7 mouse cellular contexts compared by ENCODE assay signal in genomic region chr2:26908710-26909386, GRCm38 (mm10). TPM values are rescaled to one million over a fixed set of nuclear protein-coding genes. Genes with fewer than 3 reads are reported as not detected.
DNase-seq lines count a peak whose midpoint lies in the region; ATAC-seq lines count a peak whose summit lies in the region.

No protein-coding gene starts in this region.

- H3K27me3 ChIP-seq in neural tube, embryonic 11.5 days (ENCODE audit: control insufficient read depth, insufficient read depth, low read length), result no peaks in the 10 kb centered on the region
- H3K27me3 ChIP-seq in forebrain, embryonic 16.5 days (replicated peaks; ENCODE audit: control insufficient read depth, insufficient read depth, low read length), result no peaks in the 10 kb centered on the region
- H3K27me3 ChIP-seq in liver, embryonic 16.5 days (ENCODE audit: control insufficient read depth, insufficient read depth, low read depth, low read length), result no peaks in the 10 kb centered on the region

- peak overlapping the region; percentile 29; the same call in 1 of the 2 replicates for H3K9ac ChIP-seq in neural tube, embryonic 11.5 days (ENCODE audit: low read length)
- H3K9ac ChIP-seq in forebrain, embryonic 16.5 days (replicated peaks; ENCODE audit: low read depth, low read length), result peak overlapping the region; percentile 17
- H3K9ac ChIP-seq in liver, embryonic 16.5 days (ENCODE audit: low read depth, low read length), result peak overlapping the region; percentile 70

- H3K36me3 ChIP-seq in neural tube, embryonic 11.5 days (ENCODE audit: control insufficient read depth, insufficient read depth, low read length), result peaks cover 29% of the 10 kb centered on the region
- peaks cover 38% of the 10 kb centered on the region for H3K36me3 ChIP-seq in forebrain, embryonic 16.5 days (ENCODE audit: control insufficient read depth, insufficient read depth)
- H3K36me3 ChIP-seq in liver, embryonic 16.5 days (ENCODE audit: control insufficient read depth, insufficient read depth), result peaks cover 39% of the 10 kb centered on the region

- peak overlapping the region; percentile 10; the same call in 1 of the 2 replicates for H3K4me3 ChIP-seq in neural tube, embryonic 11.5 days (ENCODE audit: low read depth, low read length)
- H3K4me3 ChIP-seq in forebrain, embryonic 16.5 days (replicated peaks; ENCODE audit: low read length), result peak overlapping the region; percentile 84
- H3K4me3 ChIP-seq in liver, embryonic 16.5 days (ENCODE audit: low read depth, low read length), result peak overlapping the region; percentile 69

- peak overlapping the region; percentile 55 for H3K4me2 ChIP-seq in neural tube, embryonic 11.5 days (ENCODE audit: low read depth)
- peak overlapping the region; percentile 71 for H3K4me2 ChIP-seq in forebrain, embryonic 16.5 days (ENCODE audit: low read length)
- peak overlapping the region; percentile 75 for H3K4me2 ChIP-seq in liver, embryonic 16.5 days (ENCODE audit: low read depth, low read length)

- H3K4me1 ChIP-seq in neural tube, embryonic 11.5 days (ENCODE audit: control insufficient read depth, insufficient read depth, low read length), result peaks cover 26% of the 10 kb centered on the region
- H3K4me1 ChIP-seq in forebrain, embryonic 16.5 days (replicated peaks; ENCODE audit: control insufficient read depth, insufficient read depth, low read length), result peaks cover 31% of the 10 kb centered on the region
- peaks cover 29% of the 10 kb centered on the region for H3K4me1 ChIP-seq in liver, embryonic 16.5 days (ENCODE audit: control insufficient read depth, low read depth, low read length)

- no peak for ATAC-seq in neural tube, embryonic 11.5 days (ENCODE audit: insufficient read depth, low FRiP score, low TSS enrichment)
- ATAC-seq in forebrain, embryonic 16.5 days, result no peak
- no peak for ATAC-seq in liver, embryonic 16.5 days (ENCODE audit: low read depth)

- DNase-seq in neural tube, embryonic 11.5 days (ENCODE audit: low spot score), result no peak
- DNase-seq in neural tube, embryonic 10.5 days (ENCODE audit: extremely low spot score, low spot score), result no peak
- DNase-seq in embryo, embryonic 9.5 days (ENCODE audit: extremely low spot score), result no peak
- DNase-seq in left cerebral cortex, postnatal 36 days (ENCODE audit: low spot score in 2 of 2), result no peak
- no peak for DNase-seq in layer of hippocampus, postnatal 14 days (ENCODE audit: low spot score in 2 of 2)

- H3K9me3 ChIP-seq in neural tube, embryonic 11.5 days (ENCODE audit: control insufficient read depth, low read length), result no peaks in the 10 kb centered on the region
- no peaks in the 10 kb centered on the region for H3K9me3 ChIP-seq in forebrain, embryonic 16.5 days (ENCODE audit: control insufficient read depth, low read length)
- no peaks in the 10 kb centered on the region for H3K9me3 ChIP-seq in liver, embryonic 16.5 days (replicated peaks; ENCODE audit: control insufficient read depth, low read length)

- no peak overlapping the region for H3K27ac ChIP-seq in neural tube, embryonic 11.5 days (ENCODE audit: low read depth, low read length)
- no peak overlapping the region for H3K27ac ChIP-seq in forebrain, embryonic 16.5 days (ENCODE audit: low read length)
- 0 out of 2 replicates have a peak overlapping the region, but pooled peaks have one; percentile 89 for H3K27ac ChIP-seq in liver, embryonic 16.5 days (ENCODE audit: low read length)

- intact Hi-C loops in left cerebral cortex, postnatal 36 days (cut with DNase I), result no loop called here

- 91% methylated on average over 18 of the region's 18 CpGs for WGBS in neural tube, embryonic 11.5 days
- 90% methylated on average over 18 of the region's 18 CpGs for WGBS in forebrain, embryonic 16.5 days
- 60% methylated on average over 18 of the region's 18 CpGs for WGBS in liver, embryonic 16.5 days (ENCODE audit: insufficient replicate concordance)

RNA-seq across cellular contexts. Expression of gene Med22, which starts 1.6 kb away (rescaled TPM):
- 87.2 and 96.8 TPM in 2 replicates for polyA plus RNA-seq in neural tube, embryonic 11.5 days (2014; fragmentation: Nextera tagmentation; extraction: Ambion mirVana)
- 177 and 180 TPM in 2 replicates for polyA plus RNA-seq in forebrain, embryonic 16.5 days (2015; fragmentation: Nextera tagmentation; extraction: Ambion mirVana)
- 19.5 and 20.8 TPM in 2 replicates for polyA plus RNA-seq in liver, embryonic 16.5 days (2015; fragmentation: Nextera tagmentation; extraction: Ambion mirVana)
- total RNA-seq in left cerebral cortex, postnatal 36 days (2021), result 10 to 100 TPM; 45.7 to 46.8 TPM
- 10 to 100 TPM; 42.9 to 46.5 TPM for total RNA-seq in layer of hippocampus, postnatal 14 days (2021)

RNA-seq across cellular contexts. Expression of gene Rpl7a, which starts 1.7 kb away (rescaled TPM):
- polyA plus RNA-seq in neural tube, embryonic 11.5 days (2014; fragmentation: Nextera tagmentation; extraction: Ambion mirVana), result 641 and 663 TPM in 2 replicates
- 494 and 501 TPM in 2 replicates for polyA plus RNA-seq in forebrain, embryonic 16.5 days (2015; fragmentation: Nextera tagmentation; extraction: Ambion mirVana)
- 297 and 333 TPM in 2 replicates for polyA plus RNA-seq in liver, embryonic 16.5 days (2015; fragmentation: Nextera tagmentation; extraction: Ambion mirVana)
- 100 to 1,000 TPM; 223 to 256 TPM for total RNA-seq in left cerebral cortex, postnatal 36 days (2021)
- 100 to 1,000 TPM; 274 to 302 TPM for total RNA-seq in layer of hippocampus, postnatal 14 days (2021)

RNA-seq across cellular contexts. Expression of gene Surf6, which starts 6.2 kb away (rescaled TPM):
- polyA plus RNA-seq in neural tube, embryonic 11.5 days (2014; fragmentation: Nextera tagmentation; extraction: Ambion mirVana), result 13.3 and 15.6 TPM in 2 replicates
- 29.1 and 32.1 TPM in 2 replicates for polyA plus RNA-seq in forebrain, embryonic 16.5 days (2015; fragmentation: Nextera tagmentation; extraction: Ambion mirVana)
- polyA plus RNA-seq in liver, embryonic 16.5 days (2015; fragmentation: Nextera tagmentation; extraction: Ambion mirVana), result 8.7 and 9.4 TPM in 2 replicates
- total RNA-seq in left cerebral cortex, postnatal 36 days (2021), result 10 to 100 TPM; 26.7 to 27.0 TPM
- 10 to 100 TPM; 27.9 to 28.9 TPM for total RNA-seq in layer of hippocampus, postnatal 14 days (2021)

RNA-seq across cellular contexts. Expression of gene Surf2, which starts 7.3 kb away (rescaled TPM):
- polyA plus RNA-seq in neural tube, embryonic 11.5 days (2014; fragmentation: Nextera tagmentation; extraction: Ambion mirVana), result 46.2 and 50.3 TPM in 2 replicates
- 59.7 and 62.0 TPM in 2 replicates for polyA plus RNA-seq in forebrain, embryonic 16.5 days (2015; fragmentation: Nextera tagmentation; extraction: Ambion mirVana)
- 17.4 and 17.9 TPM in 2 replicates for polyA plus RNA-seq in liver, embryonic 16.5 days (2015; fragmentation: Nextera tagmentation; extraction: Ambion mirVana)
- total RNA-seq in left cerebral cortex, postnatal 36 days (2021), result 10 to 100 TPM; 33.2 to 34.0 TPM
- 10 to 100 TPM; 32.4 to 38.4 TPM for total RNA-seq in layer of hippocampus, postnatal 14 days (2021)

RNA-seq across cellular contexts. Expression of gene Surf1, which starts 7.5 kb away (rescaled TPM):
- 45.9 and 48.7 TPM in 2 replicates for polyA plus RNA-seq in neural tube, embryonic 11.5 days (2014; fragmentation: Nextera tagmentation; extraction: Ambion mirVana)
- 69.9 and 82.1 TPM in 2 replicates for polyA plus RNA-seq in forebrain, embryonic 16.5 days (2015; fragmentation: Nextera tagmentation; extraction: Ambion mirVana)
- 31.5 and 32.4 TPM in 2 replicates for polyA plus RNA-seq in liver, embryonic 16.5 days (2015; fragmentation: Nextera tagmentation; extraction: Ambion mirVana)
- total RNA-seq in left cerebral cortex, postnatal 36 days (2021), result 100 to 1,000 TPM in 1 of 2 experiments, 10 to 100 TPM in 1; 95.5 to 106 TPM
- 10 to 100 TPM; 87.5 to 90.6 TPM for total RNA-seq in layer of hippocampus, postnatal 14 days (2021)

Comparison
In these comparisons a context has a peak if more than half of its experiments do, and no peak if none do; other contexts are left out.
1. H3K4me3 ChIP-seq: peak in every context shown above with its lines; median percentile 84 in forebrain, embryonic 16.5 days; 69 in liver, embryonic 16.5 days; 10 in neural tube, embryonic 11.5 days.
2. H3K9ac ChIP-seq: peak in every context shown above with its lines; median percentile 70 in liver, embryonic 16.5 days; 29 in neural tube, embryonic 11.5 days; 17 in forebrain, embryonic 16.5 days.